Mouse (Mus musculus) midbrain, embryonic 15.5 days (tissue): ENCODE results near the gene Cacna1d. TPM values are rescaled to one million over a fixed set of nuclear protein-coding genes. Genes with fewer than 3 reads are reported as not detected.

Experiments used
- ATAC-seq: fragments of 200-750 bp; cut with Nextera tagmentation; replicated peaks from 2 replicates; pipeline ENCODE4 v1.8.0; 2017; ENCODE audit warnings: moderate TSS enrichment
- H3K27ac ChIP-seq: fragments of 300-500 bp; sonication (generic); 2 replicates; pipeline ENCODE4 v1.5.1; 2015; ENCODE audit warnings: mild to moderate bottlenecking, inconsistent platforms
- H3K27me3 ChIP-seq: fragments of 300-500 bp; sonication (generic); replicated peaks from 2 replicates; pipeline ENCODE4 v1.6.1; 2015; ENCODE audit warnings: inconsistent platforms
- H3K36me3 ChIP-seq: fragments of 300-500 bp; sonication (generic); replicated peaks from 2 replicates; pipeline ENCODE4 v1.6.1; 2015; ENCODE audit warnings: inconsistent platforms
- H3K4me1 ChIP-seq: fragments of 300-500 bp; sonication (generic); 2 replicates; pipeline ENCODE4 v1.6.1; 2015; ENCODE audit warnings: inconsistent platforms
- H3K4me2 ChIP-seq: fragments of 300-500 bp; sonication (generic); 2 replicates; pipeline ENCODE4 v1.6.1; 2015; ENCODE audit warnings: inconsistent platforms, mild to moderate bottlenecking, moderate library complexity
- H3K4me3 ChIP-seq: fragments of 300-500 bp; sonication (generic); 2 replicates; pipeline ENCODE4 v1.5.1; 2015; ENCODE audit warnings: mild to moderate bottlenecking, inconsistent platforms
- H3K9ac ChIP-seq: fragments of 300-500 bp; sonication (generic); 2 replicates; pipeline ENCODE4 v1.6.1; 2015; ENCODE audit warnings: mild to moderate bottlenecking, inconsistent platforms
- H3K9me3 ChIP-seq: fragments of 300-500 bp; sonication (generic); 2 replicates; pipeline ENCODE4 v1.6.1; 2016; ENCODE audit warnings: inconsistent platforms
- WGBS: fragments of 180-500 bp; shearing (Covaris S2); methylation state at CpG from one replicate; pipeline ENCODE4 v1.1.7; 2015; ENCODE audit warnings: mixed read lengths; 5-methylcytosine and 5-hydroxymethylcytosine counted together
- polyA plus RNA-seq: library from polyadenylated mRNA; unstranded; fragments of >200 nt; fragmentation: Nextera tagmentation; extraction: Ambion mirVana; gene quantifications from 2 replicates; pipeline ENCODE4 v1.2.1, GENCODE M21; 2015

Cacna1d gene
- polyA plus RNA-seq, 1 experiment from 2014 or later = 12.1 TPM

GRCm38 (mm10) chr14:29999475-29999811 is 491.8 kb downstream of the Cacna1d start:
- H3K4me1 ChIP-seq = no peaks in the 10 kb centered on the region
- no peaks in the 10 kb centered on the region for H3K27me3 ChIP-seq
- H3K36me3 ChIP-seq = peaks cover 24% of the 10 kb centered on the region
- H3K9me3 ChIP-seq = no peaks in the 10 kb centered on the region
- H3K4me2 ChIP-seq = no peak overlapping the region
- no peak overlapping the region for H3K27ac ChIP-seq
- no peak overlapping the region for H3K4me3 ChIP-seq
- ATAC-seq = no peak
- 92% methylated on average over 3 of the region's 3 CpGs for WGBS
- H3K9ac ChIP-seq = no peak overlapping the region

GRCm38 (mm10) chr14:29998747-29999474 is 492.3 kb downstream of the Cacna1d start:
- Histone ChIP-seq H3K27ac (no peak overlapping the region), H3K4me1 (no peaks in the 10 kb centered on the region), H3K4me2 (no peak overlapping the region), H3K27me3 (no peaks in the 10 kb centered on the region), H3K9me3 (no peaks in the 10 kb centered on the region), H3K36me3 (peaks cover 30% of the 10 kb centered on the region), H3K4me3 (no peak overlapping the region), H3K9ac (no peak overlapping the region)
- no peak; the same call in 1 of the 2 replicates for ATAC-seq
- 80% methylated on average over 13 of the region's 13 CpGs for WGBS

DNA sequence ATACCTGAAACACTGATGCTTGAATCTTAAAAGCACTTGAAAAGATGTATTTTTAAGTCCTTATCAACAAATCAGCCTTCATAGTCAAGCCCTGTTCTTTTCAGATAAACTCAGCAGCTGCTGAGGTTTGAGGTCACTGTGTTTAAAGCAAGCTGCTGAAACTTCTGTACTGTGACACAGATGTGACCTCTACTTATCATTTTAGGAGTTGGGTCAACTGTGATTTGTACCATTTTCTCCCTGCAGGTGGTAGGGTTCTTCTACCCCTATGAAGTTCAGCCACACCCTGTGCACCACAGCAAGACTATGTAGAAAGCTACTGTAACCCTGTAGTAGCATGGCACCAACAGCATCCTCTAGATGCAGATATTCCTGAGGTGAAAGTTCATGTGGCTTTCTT is 493.9 kb downstream of the Cacna1d start:
- no peak for ATAC-seq
- no peak overlapping the region for H3K27ac ChIP-seq
- no peak overlapping the region for H3K4me2 ChIP-seq
- no peaks in the 10 kb centered on the region for H3K9me3 ChIP-seq
- H3K4me1 ChIP-seq = no peaks in the 10 kb centered on the region
- H3K36me3 ChIP-seq = peaks cover 43% of the 10 kb centered on the region
- no peak overlapping the region for H3K4me3 ChIP-seq
- H3K9ac ChIP-seq = no peak overlapping the region
- H3K27me3 ChIP-seq = no peaks in the 10 kb centered on the region

DNA sequence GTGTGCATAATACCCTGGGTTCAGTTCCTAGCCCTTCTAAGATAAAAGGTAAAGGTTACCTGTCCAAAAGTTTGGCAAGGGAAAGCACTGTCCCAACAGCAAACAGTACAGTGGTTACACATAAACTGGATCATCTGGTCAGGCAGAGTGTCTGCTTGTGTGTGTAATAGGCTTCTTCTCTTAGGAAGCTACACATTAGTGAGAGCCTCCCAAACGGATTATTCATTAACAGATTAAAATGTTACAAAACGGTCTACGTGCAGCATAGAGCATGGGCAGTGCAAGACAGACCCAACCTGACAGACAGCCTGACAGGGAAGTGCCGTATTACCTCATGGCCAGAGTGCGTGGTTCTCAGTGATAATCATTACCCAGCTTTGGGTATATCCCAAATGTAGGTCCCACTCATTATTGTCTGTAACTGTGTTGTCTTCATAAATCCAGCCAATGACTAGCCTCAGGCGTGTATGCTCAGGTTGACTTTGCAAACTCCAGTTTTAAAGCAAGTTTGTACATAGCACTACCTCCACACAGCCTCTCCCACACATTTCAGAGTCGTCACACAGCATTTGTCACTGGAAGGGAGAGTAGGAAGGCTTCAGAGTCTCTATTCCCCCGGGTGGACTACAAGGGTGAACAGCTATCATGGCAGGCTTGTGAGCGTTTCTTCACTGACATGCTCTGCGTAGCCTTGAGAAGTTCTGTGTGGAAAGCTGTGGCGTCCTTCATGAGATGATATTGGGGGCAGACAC is 495.1 kb downstream of the Cacna1d start:
- no peak overlapping the region for H3K4me2 ChIP-seq
- no peak overlapping the region for H3K27ac ChIP-seq
- no peaks in the 10 kb centered on the region for H3K9me3 ChIP-seq
- H3K4me3 ChIP-seq = no peak overlapping the region
- H3K36me3 ChIP-seq = peaks cover 53% of the 10 kb centered on the region
- 94% methylated on average over 11 of the region's 11 CpGs for WGBS
- no peak for ATAC-seq
- no peaks in the 10 kb centered on the region for H3K4me1 ChIP-seq
- no peak overlapping the region for H3K9ac ChIP-seq
- no peaks in the 10 kb centered on the region for H3K27me3 ChIP-seq

GRCm38 (mm10) chr14:29994976-29995375 is 496.3 kb downstream of the Cacna1d start:
- Histone ChIP-seq H3K4me2 (no peak overlapping the region), H3K4me3 (no peak overlapping the region), H3K27me3 (no peaks in the 10 kb centered on the region), H3K9ac (no peak overlapping the region), H3K9me3 (no peaks in the 10 kb centered on the region), H3K36me3 (peaks cover 64% of the 10 kb centered on the region), H3K27ac (no peak overlapping the region), H3K4me1 (no peaks in the 10 kb centered on the region)
- WGBS = 92% methylated on average over 4 of the region's 4 CpGs
- ATAC-seq = no peak

Other genes with a start within 250 kb of the Cacna1d start
- gene Dcp1a, start 11.9 kb downstream of the Cacna1d start, polyA plus RNA-seq = 17.3 and 19.6 TPM in 2 replicates
- 262 and 279 TPM in 2 replicates for gene Tkt, start 56.9 kb upstream of the Cacna1d start, polyA plus RNA-seq
- gene Prkcd, start 134.8 kb upstream of the Cacna1d start, polyA plus RNA-seq = 14.7 and 19.6 TPM in 2 replicates
- 7.6 and 9.6 TPM in 2 replicates for gene Rft1, start 162.9 kb upstream of the Cacna1d start, polyA plus RNA-seq
- gene Sfmbt1, start 223.4 kb upstream of the Cacna1d start, polyA plus RNA-seq = 19.4 and 21.9 TPM in 2 replicates